15 mouse cellular contexts compared by ENCODE assay signal in genomic region chr10:78364106-78364505, GRCm38 (mm10). TPM values are rescaled to one million over a fixed set of nuclear protein-coding genes. Genes with fewer than 3 reads are reported as not detected.
DNase-seq lines count a peak whose midpoint lies in the region; ATAC-seq lines count a peak whose summit lies in the region.
"Had no signal": no experiment of that assay in that cellular context is flagged by ENCODE, and none has a peak within 500 bp of the region (broad histone marks: within the 10 kb centered on the region; RNA-seq: fewer than 3 reads in every experiment).

No protein-coding gene starts in this region.

- DNase-seq in 416B (ENCODE audit: low read depth) = peak; percentile 77
- DNase-seq in B cell, adult 2 months = peak; percentile 39 to 46
- peak; percentile 34 to 47 for DNase-seq in monocyte, adult 2 months (ENCODE audit: low read depth in 1 of 2, low spot score in 2 of 2)
- DNase-seq in embryo, embryonic 11 days = no peak
- DNase-seq in left cerebral cortex, postnatal 4 days = no peak
- DNase-seq in urinary bladder, adult 18-20 months (ENCODE audit: low spot score in 2 of 2) = no peak
- DNase-seq: adrenal gland, postnatal 10 days; cerebellum, adult 18-20 months; heart, postnatal 14 days; kidney, adult 2 months; kidney, postnatal 25 days; layer of hippocampus, adult 9-11 months; thymus, adult 18-20 months had no signal

- peak; percentile 94 for ATAC-seq in granulocyte monocyte progenitor cell, adult 5-6 weeks (replicated peaks; ENCODE audit: poor library complexity, severe bottlenecking)
- ATAC-seq: hindbrain, postnatal 0 days had no signal

- intact Hi-C loops in left cerebral cortex, postnatal 4 days (cut with DNase I) = no loop called here

RNA-seq across cellular contexts. Expression of gene Agpat3, which starts 11.8 kb away (rescaled TPM):
- total RNA-seq in granulocyte monocyte progenitor cell, adult 5-6 weeks (2014; fragmentation: Nextera tagmentation) = 0.19 and 0.39 TPM in 2 replicates
- total RNA-seq in granulocyte monocyte progenitor cell, adult 5-6 weeks (2017) = 0.52 and 0.88 TPM in 2 replicates
- total RNA-seq in left cerebral cortex, postnatal 4 days (2021) = 100 to 1,000 TPM; 169 to 181 TPM

RNA-seq across cellular contexts. Expression of gene Rrp1, which starts 48.7 kb away (rescaled TPM):
- 130 and 159 TPM in 2 replicates for total RNA-seq in granulocyte monocyte progenitor cell, adult 5-6 weeks (2014; fragmentation: Nextera tagmentation)
- 404 and 430 TPM in 2 replicates for total RNA-seq in granulocyte monocyte progenitor cell, adult 5-6 weeks (2017)
- 100 to 1,000 TPM; 295 to 298 TPM for total RNA-seq in left cerebral cortex, postnatal 4 days (2021)

Comparison
In these comparisons a context has a peak if more than half of its experiments do, and no peak if none do; other contexts are left out.
1. DNase-seq: peak in 416B (single experiment), B cell, adult 2 months (2 of 2) and monocyte, adult 2 months (2 of 2); none in embryo, embryonic 11 days (single experiment), left cerebral cortex, postnatal 4 days (single experiment) and urinary bladder, adult 18-20 months (0 of 2).
2. RNA of gene Agpat3, which starts 11.8 kb away (total RNA-seq): 169 to 181 TPM in left cerebral cortex, postnatal 4 days; 0.19 to 0.88 TPM in granulocyte monocyte progenitor cell, adult 5-6 weeks; every median in the first group is over 10 times any median in the second.